Mouse (Mus musculus): ENCODE data around the gene Aprt.

Aprt gene

DNA sequence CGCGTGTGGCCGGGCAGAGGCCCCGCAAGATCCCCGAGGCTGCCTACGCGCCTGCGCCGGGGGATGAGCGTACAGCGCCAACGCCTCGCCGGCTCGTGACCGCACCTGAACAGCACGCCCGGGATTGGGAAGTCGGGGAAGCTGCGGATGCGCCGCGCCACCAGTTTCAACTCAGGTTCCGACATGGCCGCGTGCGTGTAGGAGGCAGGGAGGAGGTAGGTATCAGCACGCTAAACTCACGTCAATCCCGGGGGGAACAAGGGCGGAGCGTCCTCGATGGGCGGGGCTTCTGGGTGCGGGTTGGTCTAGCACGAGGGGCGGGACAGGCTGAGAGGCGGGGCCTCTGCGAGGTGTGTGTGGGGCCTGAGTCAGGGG is at the start of gene Aprt:
Aprt (minus strand) TSS at position 262 of the 375 bp plus-strand sequence.
- DNase-seq (ENCODE audit: extremely low spot score) = peak; percentile 98

DNA sequence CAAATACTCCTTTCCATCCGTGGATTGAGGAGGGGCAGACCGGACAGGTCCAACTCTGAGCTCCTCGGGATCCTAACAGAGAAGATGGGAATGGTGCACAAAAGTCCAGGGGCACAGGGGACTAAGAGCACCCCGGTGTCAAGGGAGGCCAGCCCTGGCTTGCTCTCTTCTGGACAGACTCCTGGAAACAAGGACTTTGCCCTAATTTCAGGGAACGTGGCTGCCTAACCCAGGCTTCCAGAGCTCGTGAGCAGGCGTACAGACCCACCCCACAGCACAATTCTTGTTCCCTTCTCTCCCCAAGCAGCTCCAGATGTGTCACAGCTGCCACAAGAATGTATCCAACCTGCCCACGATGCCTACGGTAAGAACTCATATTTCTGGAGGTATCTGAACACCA is 49.1 kb upstream of the Aprt start:
- DNase-seq (ENCODE audit: extremely low spot score) = no peak

DNA sequence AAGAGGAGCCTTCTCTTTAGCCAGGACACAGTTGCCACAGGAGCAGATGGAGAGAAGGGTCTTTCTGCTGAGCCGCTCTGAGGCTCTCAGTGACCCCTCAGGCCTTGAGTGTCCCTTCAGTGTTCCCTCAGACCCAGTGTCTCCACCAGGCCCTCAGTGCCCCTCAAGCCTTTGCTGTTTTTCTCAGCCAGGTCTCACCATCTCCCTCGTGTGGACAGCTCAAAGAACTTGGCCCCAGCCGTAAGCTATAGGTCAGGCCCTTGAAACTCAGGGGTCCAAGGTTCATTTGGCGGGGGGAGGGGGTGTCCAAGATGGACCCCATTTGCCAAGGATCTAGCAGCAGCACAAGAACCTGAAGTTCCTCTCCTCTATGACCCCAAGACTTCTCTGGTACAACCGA is 47.9 kb upstream of the Aprt start:
- no peak for DNase-seq (ENCODE audit: extremely low spot score)

GRCm38 (mm10) chr8:122623844-122624642 is 47.3 kb upstream of the Aprt start:
- DNase-seq (ENCODE audit: extremely low spot score) = no peak

- no peak for DNase-seq (ENCODE audit: extremely low spot score)
Measured at GRCm38 (mm10) chr8:122622727-122623126, 46.0 kb upstream of the Aprt start, which contains the start of gene Pabpn1l. Gene Pabpn1l (minus strand): TSS chr8:122622739.

DNA sequence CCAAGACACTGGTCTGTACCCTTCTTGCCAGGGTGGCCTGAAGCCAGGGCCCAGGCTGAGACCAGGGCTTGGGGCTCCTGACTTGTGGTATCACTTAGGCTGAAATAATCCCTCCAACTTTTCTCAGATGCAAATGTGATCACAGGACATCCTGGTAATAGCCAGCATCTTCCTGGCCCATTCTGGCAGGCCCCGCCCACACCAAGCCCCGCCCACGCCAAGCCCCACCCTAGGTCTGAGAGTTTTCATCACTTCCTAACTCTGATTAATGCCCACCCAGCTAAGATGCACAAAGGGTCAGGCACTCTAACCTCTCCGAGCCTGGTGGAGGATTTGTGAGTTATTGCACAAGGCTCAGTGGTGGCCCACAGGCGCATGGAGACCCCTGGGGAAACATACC is 43.7 kb upstream of the Aprt start:
- DNase-seq (ENCODE audit: extremely low spot score) = no peak

DNA sequence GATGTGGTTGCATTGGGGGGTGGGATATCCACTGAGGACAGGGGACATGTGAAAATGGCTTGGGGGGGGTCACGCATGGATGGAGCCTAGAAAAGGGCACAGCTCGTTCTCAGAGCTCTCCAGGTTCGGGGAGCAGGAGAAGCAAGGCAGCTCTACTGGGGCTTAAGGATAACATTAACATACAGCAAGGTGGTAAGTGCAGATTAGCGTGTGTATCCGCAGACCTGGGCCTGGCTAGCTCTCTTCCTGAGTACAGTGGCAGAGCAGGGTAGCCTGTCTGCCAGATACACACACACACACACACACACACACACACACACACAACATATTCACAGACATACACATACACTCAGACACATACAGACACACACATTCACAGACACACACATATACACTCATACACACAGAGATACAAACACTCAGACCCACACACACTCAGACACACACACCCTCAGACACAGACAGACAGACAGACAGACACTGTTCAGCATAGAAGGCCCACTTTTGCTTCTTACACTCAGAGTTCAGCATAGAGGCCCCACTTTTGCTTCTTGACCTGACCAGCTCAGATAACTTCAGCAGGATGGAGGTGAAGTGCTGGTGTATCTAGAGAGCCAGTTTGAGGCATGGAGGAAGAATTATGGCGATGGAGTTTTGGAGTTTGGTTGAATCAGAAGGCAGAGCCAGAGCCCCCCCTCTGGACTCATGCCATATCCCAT is 42.1 kb upstream of the Aprt start:
- no peak for DNase-seq (ENCODE audit: extremely low spot score)

DNA sequence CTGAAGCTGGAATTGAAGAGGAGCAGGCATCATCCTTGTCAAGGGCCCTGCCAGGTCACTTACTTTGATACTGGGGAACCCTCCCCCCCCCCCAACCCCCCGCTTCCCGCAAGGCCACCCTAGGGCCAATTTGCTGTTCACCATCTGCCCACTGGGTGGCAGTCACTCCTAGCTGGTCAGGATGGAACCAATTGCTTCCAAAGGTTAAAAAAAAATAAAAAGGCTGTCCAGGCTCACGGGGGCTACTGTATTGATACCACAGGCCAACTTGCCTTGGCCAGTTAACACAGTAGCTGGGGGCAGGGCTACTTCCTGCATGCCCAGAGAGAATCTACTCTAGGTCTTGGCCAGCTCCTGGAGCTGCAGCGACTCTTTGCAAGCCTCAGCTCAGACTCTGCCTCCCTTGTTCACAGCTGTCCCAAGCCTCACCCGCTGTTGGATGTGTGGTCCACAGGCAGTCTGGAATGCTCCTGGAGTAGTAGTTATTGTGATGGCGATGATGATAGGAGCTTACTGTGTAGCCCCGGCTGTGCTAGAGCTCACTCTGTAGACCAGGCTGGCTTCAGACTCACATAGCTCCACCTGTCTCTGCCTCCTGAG is 41.3 kb upstream of the Aprt start:
- peak; percentile 73 for DNase-seq (ENCODE audit: extremely low spot score)

DNA sequence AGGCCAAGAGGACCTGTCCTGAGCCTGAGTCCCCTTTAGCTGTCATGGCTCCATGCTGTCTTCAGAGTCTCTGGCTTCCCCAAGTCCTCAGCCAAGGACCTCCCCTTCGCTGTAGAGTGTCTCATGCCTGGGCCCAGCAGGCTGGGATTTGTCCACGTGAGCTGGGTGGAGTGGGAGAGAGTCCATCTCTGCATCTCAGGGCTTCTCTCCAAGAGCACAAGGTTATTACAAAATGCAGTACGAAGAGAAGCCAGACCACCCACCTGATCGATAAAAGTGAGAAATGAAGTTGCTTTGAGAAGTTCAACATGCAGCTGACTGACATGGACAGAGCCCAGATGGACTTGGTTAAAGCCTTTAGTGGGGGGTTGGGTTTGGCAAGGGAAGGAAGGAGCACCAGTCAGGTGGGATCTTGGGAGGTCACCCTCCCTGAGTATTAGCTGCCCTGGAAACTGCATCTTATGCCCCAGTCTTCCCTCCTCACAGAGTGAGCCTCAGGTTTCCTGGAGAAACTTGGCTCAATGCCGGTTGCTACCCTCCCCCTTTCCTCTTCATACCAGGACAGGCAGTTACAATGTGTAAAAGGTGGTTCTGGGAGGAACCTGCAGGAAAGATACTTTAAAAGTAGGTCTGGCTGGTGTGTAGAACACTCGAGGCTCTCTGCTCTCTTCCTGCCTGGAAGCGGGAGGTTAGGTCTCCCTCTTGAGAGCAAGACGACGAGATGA is 39.6 kb upstream of the Aprt start:
- no peak for DNase-seq (ENCODE audit: extremely low spot score)

DNA sequence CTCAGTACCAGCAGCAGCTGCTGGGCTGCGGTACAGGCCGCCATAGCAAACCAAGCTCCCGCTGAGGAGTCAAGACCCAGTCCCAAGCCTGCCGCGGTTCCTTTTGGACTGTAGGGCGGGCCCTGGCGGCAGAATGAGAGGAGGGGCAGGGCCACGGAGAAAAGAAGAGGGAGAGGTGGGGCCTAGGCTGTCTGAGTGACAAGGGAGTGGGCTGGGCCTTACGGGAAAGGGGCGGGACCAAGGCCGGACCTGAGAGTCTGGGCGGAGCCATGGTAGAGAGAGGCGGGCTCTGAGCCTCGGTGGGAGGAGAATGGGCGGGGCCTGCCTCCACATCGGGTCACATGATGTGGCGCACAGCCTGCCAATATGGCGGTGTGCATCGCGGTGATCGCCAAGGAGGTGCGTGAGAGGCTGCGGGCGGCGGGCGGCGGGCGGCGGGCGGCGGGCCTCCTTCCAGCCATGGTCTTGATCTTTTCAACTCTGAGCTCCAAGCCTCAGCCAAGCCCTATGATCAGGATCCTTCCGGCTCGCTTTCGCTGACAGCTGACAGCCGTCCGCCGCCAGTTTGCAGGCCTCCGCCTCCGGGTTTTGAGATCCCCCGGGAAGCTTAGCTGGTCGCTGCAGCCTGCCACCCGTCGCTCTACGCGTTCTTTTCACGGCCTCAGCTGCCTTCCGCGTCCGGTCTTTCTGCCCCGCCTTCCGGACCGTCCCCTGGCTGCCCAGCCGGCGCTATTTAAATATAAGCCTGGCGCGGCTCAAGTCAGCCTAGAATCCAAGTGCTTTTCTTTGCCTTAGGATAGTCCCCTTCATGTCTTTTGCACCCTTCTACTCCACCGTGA is 34.8 kb upstream of the Aprt start, which contains the start of the genes Galns and Trappc2l:
Galns (minus strand) TSS at position 169 of the 839 bp plus-strand sequence.
Trappc2l (plus strand) TSS at position 346 of the 839 bp plus-strand sequence.
- DNase-seq (ENCODE audit: extremely low spot score) = peak; percentile 98

DNA sequence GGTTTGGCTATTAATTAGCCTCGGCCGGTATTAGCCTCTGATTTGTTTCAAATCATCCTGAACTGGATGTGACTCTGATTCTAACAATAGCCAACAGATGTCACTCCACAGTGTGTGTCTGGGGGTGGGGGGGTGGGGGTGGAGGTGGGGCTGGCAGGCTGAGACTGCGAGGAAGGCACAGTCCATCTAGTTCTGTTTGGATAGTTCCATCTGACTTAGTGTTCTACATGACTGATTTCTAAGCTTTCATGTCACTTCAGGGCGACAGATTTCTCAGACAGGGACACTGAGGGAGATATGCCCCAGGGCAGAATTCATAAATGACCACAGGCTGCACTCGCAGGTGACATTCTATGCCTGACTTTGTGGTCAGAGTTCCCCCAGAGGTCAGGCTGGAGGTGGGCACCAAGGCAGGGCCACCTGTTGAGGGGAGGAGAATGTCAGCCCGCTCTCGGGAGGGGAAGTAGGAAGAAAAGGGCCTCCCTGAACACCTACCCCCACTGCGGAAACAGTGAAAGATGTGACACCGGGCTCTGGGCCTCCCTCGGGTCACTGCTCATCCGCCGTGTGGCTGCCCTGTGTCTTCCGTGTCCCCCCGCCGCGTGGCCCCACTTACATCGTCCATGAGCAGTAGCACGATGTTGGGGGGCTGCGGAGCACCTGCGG is 34.0 kb upstream of the Aprt start:
- peak; percentile 40 for DNase-seq (ENCODE audit: extremely low spot score)

DNA sequence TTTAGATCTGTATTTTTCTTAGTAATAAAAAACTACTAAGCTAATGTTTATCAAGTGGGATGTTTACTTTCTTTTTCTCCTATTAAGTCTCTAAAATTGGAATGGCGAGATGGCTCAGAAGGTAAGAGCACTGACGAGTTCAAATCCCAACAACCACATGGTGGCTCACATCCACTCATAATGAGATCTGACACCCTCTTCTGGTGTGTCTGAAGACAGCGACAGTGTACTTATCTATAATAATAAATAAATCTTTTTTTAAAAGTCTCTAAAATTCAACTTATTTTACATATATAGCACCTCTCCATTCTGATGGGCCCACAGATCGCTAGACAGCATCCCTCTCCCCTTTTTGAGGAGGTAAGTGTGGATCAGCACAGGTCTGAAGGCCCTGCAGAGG is 33.5 kb upstream of the Aprt start:
- DNase-seq (ENCODE audit: extremely low spot score) = no peak

DNA sequence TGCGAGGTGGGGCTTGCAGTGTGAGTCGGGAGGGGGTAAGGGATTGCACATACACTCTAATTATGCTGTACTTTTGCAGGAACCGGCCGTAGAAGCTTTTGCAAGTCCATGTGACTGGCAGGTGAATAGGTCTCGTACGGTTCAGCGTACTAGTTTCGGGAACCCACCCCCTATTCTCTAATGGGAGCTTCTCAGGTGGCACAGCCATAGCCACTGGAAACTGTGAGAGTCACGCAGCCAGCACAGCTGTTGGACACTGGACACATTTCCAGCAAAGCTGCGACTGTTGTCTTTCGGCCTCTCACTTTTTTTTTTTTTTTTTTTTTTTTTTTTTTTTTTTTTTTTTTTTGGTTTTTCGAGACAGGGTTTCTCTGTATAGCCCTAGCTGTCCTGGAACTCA is 30.1 kb upstream of the Aprt start:
- no peak for DNase-seq (ENCODE audit: extremely low spot score)

DNA sequence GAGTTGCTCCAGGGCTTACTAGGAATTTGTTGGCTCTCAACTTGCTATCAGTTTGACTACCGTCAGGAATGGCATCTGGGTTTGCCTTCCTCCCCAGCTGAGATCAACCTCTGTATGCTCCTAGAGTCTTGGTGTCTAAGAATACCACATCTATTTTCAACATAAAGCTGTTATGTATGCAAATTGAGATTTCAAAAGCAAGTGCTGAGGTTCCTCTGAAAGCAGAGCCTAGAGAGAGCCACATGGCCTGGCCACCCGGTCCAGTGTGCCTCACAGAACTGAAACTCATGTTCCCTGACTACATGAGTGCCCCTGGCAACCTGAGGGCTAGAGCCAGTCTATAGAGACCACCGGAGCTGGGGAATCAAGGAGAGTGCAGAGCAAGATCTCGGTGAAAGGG is 28.7 kb upstream of the Aprt start:
- no peak for DNase-seq (ENCODE audit: extremely low spot score)

DNA sequence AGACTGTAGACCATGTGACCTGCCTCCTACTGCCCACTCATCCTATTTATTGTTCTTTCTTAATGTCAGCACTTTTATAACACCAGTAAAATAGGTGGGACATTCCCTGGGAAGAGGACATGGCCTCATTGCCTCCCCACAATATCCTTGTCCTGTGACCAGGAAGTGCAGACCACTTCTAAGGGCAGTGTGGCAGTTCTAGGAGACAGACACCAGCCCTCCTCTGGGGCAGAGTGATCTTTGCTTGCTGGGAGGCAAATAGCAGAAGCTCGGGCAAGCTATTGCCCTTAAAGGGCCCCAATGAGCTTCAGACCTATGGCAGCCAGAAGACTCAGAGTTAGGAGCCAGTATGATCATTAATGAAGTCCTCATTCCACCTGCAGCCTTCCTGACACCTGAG is 27.9 kb upstream of the Aprt start:
- DNase-seq (ENCODE audit: extremely low spot score) = no peak

DNA sequence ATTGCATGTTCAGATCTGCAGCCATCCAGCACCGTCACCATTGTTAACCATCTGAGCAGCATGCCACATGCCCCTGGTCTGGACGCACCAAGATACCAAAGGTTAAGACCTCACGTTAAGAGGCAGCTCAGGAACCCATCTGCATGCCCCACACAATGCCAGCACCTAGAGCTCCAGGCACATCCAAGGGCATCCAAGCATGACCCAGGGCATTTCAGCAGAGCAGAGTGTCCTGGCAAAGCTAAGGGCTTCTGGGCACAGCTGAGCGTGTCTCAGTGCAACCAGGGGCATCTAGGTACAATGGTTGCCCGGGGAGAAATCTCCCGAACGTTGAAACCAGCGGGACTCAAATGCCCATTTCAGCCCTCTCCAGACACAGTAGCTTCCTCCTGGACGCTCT is 24.0 kb upstream of the Aprt start:
- no peak for DNase-seq (ENCODE audit: extremely low spot score)

DNA sequence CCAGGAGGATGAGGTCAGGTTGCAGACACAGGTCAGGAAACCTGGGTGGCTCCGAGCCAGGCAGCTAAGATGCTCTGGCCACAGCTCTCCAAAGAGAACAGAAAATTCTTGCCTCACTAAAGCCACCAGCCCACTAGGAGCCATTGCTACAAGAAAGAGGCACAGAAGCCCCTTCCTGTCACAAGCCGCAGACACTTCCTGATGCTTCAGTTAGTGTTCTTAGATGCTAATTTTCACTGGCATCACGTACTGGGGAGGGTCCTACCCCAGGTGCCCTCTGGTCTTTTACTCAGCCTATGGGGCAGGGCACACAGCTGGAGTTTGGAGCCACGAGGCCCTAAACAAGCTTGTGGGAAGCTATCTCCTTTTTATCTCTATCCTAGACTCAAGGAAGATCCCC is 19.3 kb upstream of the Aprt start:
- DNase-seq (ENCODE audit: extremely low spot score) = no peak

GRCm38 (mm10) chr8:122593783-122594507 is 17.2 kb upstream of the Aprt start:
- DNase-seq (ENCODE audit: extremely low spot score) = no peak

GRCm38 (mm10) chr8:122593240-122593639 is 16.5 kb upstream of the Aprt start:
- DNase-seq (ENCODE audit: extremely low spot score) = no peak

GRCm38 (mm10) chr8:122586749-122587148 is 10.0 kb upstream of the Aprt start:
- DNase-seq (ENCODE audit: extremely low spot score) = no peak

Data from embryo, embryonic 9.5 days (tissue).